ENCODE assay signal across 20 mouse cellular contexts in the genomic region with DNA sequence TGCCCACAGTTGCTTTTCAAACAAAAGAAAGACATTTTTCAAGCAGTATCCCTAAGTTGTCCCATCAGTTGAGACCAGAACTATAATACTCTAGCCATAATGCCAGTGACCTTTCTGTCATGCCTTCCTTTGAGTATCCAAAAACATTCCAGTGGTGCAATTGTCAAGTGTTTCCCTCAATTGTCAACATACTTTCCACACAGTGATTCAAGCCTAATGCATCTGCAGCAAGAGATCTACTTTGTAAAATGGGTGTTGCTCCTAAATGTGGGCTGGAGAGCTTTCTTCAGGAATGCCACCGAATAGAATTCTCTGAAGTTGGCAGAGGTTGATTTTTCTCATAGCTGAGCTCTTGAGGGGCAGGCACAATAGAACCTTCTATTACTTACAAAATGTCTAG. TPM values are rescaled to one million over a fixed set of nuclear protein-coding genes. Genes with fewer than 3 reads are reported as not detected.
"Had no signal": no experiment of that assay in that cellular context is flagged by ENCODE, and none has a peak within 500 bp of the region (broad histone marks: within the 10 kb centered on the region; RNA-seq: fewer than 3 reads in every experiment).

No protein-coding gene starts in this region.

- H3K4me3 ChIP-seq: lung, embryonic 15.5 days; midbrain, embryonic 10.5 days; midbrain, embryonic 12.5 days; myocyte; neural tube, embryonic 13.5 days; neural tube, embryonic 15.5 days had no signal

- H3K4me1 ChIP-seq: lung, embryonic 15.5 days; midbrain, embryonic 10.5 days; midbrain, embryonic 12.5 days; neural tube, embryonic 13.5 days; neural tube, embryonic 15.5 days had no signal

- H3K27ac ChIP-seq: liver, embryonic 14.5 days; lung, embryonic 15.5 days; midbrain, embryonic 10.5 days; midbrain, embryonic 12.5 days; neural tube, embryonic 13.5 days; neural tube, embryonic 15.5 days had no signal

- H3K27me3 ChIP-seq: lung, embryonic 15.5 days; midbrain, embryonic 12.5 days; neural tube, embryonic 13.5 days; neural tube, embryonic 15.5 days had no signal

- DNase-seq: lung, adult 2 months; lung, postnatal 14 days; lung, postnatal 4 days; midbrain, embryonic 14.5 days; retina, postnatal 1 day; right cerebral cortex, adult 18-20 months; right cerebral cortex, postnatal 25 days; right cerebral cortex, postnatal 4 days; spleen, adult 18-20 months; thymus, adult 18-20 months; thymus, postnatal 14 days; thymus, postnatal 36 days had no signal

- H3K9me3 ChIP-seq: lung, embryonic 15.5 days; midbrain, embryonic 10.5 days; midbrain, embryonic 12.5 days; neural tube, embryonic 13.5 days; neural tube, embryonic 15.5 days had no signal

- H3K9ac ChIP-seq: liver, embryonic 14.5 days; lung, embryonic 15.5 days; midbrain, embryonic 12.5 days; neural tube, embryonic 13.5 days; neural tube, embryonic 15.5 days had no signal

- H3K4me2 ChIP-seq: lung, embryonic 15.5 days; midbrain, embryonic 12.5 days; neural tube, embryonic 13.5 days; neural tube, embryonic 15.5 days had no signal

- ATAC-seq: midbrain, embryonic 16.5 days had no signal

- H3K36me3 ChIP-seq: lung, embryonic 15.5 days; midbrain, embryonic 10.5 days; midbrain, embryonic 12.5 days; neural tube, embryonic 13.5 days; neural tube, embryonic 15.5 days had no signal

RNA-seq across cellular contexts. Expression of gene Tspan8, which starts 58.0 kb away (rescaled TPM):
- polyA plus RNA-seq: midbrain, embryonic 14.5 days had no signal
